Mouse (Mus musculus) brain, embryonic 14.5 days (tissue): ENCODE results near the gene 1700016H13Rik. TPM values are rescaled to one million over a fixed set of nuclear protein-coding genes. Genes with fewer than 3 reads are reported as not detected.

Experiments used
- DNase-seq: peaks from one replicate; pipeline ENCODE4 v3.0.0-alpha.2; 2011; ENCODE audit warnings: low read depth
- CTCF ChIP-seq: fragments of 200-500 bp; IDR thresholded peaks from 2 replicates; pipeline ENCODE4 v1.5.1; 2012; ENCODE audit warnings: inconsistent platforms, mild to moderate bottlenecking, moderate library complexity, borderline replicate concordance; ENCODE audit not compliant: insufficient read depth, insufficient read length; ENCODE audit errors: extremely low read depth
- POLR2A ChIP-seq: fragments of 200-500 bp; IDR thresholded peaks from 2 replicates; pipeline ENCODE4 v1.6.1; 2012; ENCODE audit warnings: mild to moderate bottlenecking, inconsistent platforms, borderline replicate concordance; ENCODE audit not compliant: poor library complexity, insufficient read depth, insufficient read length, severe bottlenecking; ENCODE audit errors: extremely low read depth
- polyA plus RNA-seq: library from polyadenylated mRNA; depleted of rRNA; stranded (reverse); fragments of >200 nt; gene quantifications from 2 replicates; pipeline ENCODE4 v1.2.3, GENCODE M21; 2012; rRNA removed

The 1700016H13Rik gene
- polyA plus RNA-seq = 0.18 and 0.24 TPM in 2 replicates

- TF ChIP-seq POLR2A = 0 out of 2 replicates have a peak, but pooled peaks have one; percentile 11
- TF ChIP-seq CTCF = peak; percentile 71
- peak; percentile 69 for DNase-seq
These were observed at the start of gene 1700016H13Rik for GRCm38 (mm10) chr5:103655346-103656118. 1700016H13Rik (minus strand) TSS chr5:103656010.

GRCm38 (mm10) chr5:103705331-103705730 is 49.5 kb upstream of the 1700016H13Rik start:
- TF ChIP-seq CTCF (no peak), POLR2A (no peak)
- no peak for DNase-seq

- DNase-seq = no peak
- TF ChIP-seq CTCF = no peak
- no peak for TF ChIP-seq POLR2A
These were observed 46.7 kb upstream of the 1700016H13Rik start for GRCm38 (mm10) chr5:103702527-103702926.

- TF ChIP-seq CTCF = 0 out of 2 replicates have a peak, but pooled peaks have one; percentile 21
- TF ChIP-seq POLR2A = no peak
- no peak for DNase-seq
These were observed 45.7 kb upstream of the 1700016H13Rik start for GRCm38 (mm10) chr5:103701466-103701865.

GRCm38 (mm10) chr5:103700661-103701060 is 44.9 kb upstream of the 1700016H13Rik start:
- TF ChIP-seq CTCF (no peak), POLR2A (no peak)

GRCm38 (mm10) chr5:103699537-103699936 is 43.7 kb upstream of the 1700016H13Rik start:
- no peak for DNase-seq
- no peak for TF ChIP-seq CTCF

More at GRCm38 (mm10) chr5:103700661-103701060, 44.9 kb upstream of the 1700016H13Rik start:
- no peak for DNase-seq

GRCm38 (mm10) chr5:103698577-103698976 is 42.8 kb upstream of the 1700016H13Rik start:
- TF ChIP-seq CTCF (no peak), POLR2A (no peak)
- no peak for DNase-seq

GRCm38 (mm10) chr5:103697875-103698491 is 42.2 kb upstream of the 1700016H13Rik start:
- no peak for DNase-seq
- TF ChIP-seq POLR2A = no peak

- no peak for TF ChIP-seq POLR2A
- TF ChIP-seq CTCF = no peak
- no peak for DNase-seq
These were observed 38.3 kb upstream of the 1700016H13Rik start for GRCm38 (mm10) chr5:103694094-103694493.

GRCm38 (mm10) chr5:103693041-103693641 is 37.3 kb upstream of the 1700016H13Rik start:
- TF ChIP-seq POLR2A (no peak), CTCF (no peak)
- peak; percentile 67 for DNase-seq

- no peak for TF ChIP-seq POLR2A
- TF ChIP-seq CTCF = no peak
These were observed 36.8 kb upstream of the 1700016H13Rik start for GRCm38 (mm10) chr5:103692531-103693040.

More at GRCm38 (mm10) chr5:103692531-103693040, 36.8 kb upstream of the 1700016H13Rik start:
- no peak for DNase-seq
